Mouse (Mus musculus) MN1 (cell line): ENCODE measurements around the gene Psma6.

Experiments
- DNase-seq: peaks from one replicate; pipeline ENCODE4 v3.0.0-alpha.2; 2016; ENCODE audit warnings: low spot score

The Psma6 gene

GRCm38 (mm10) chr12:55463992-55464845 is 80.2 kb downstream of the Psma6 start:
- peak; percentile 94 for DNase-seq

DNA sequence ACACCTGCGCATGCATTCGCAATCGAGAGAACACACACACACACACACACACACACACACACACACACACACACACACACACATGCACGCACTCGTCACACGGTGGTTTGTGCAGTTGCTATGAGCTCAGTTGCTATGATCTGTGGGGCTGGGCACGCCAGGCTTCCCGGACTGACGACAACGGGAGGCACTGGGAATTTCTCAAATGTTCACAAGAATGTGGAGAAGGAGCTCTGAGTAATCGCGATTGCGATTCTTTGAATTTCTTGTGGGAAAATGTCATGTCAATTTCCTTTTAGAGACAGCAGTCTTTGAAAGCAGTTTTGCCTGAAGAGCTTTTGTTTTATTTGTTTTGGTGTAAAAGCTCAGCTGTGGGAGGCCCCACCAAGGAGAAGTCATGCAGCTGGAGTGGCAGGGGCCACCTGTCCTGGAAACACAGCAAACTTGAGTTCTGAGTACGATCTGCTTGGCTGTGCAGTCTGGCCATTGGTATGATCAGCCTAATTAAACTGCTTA is 80.9 kb downstream of the Psma6 start:
- peak; percentile 91 for DNase-seq

DNA sequence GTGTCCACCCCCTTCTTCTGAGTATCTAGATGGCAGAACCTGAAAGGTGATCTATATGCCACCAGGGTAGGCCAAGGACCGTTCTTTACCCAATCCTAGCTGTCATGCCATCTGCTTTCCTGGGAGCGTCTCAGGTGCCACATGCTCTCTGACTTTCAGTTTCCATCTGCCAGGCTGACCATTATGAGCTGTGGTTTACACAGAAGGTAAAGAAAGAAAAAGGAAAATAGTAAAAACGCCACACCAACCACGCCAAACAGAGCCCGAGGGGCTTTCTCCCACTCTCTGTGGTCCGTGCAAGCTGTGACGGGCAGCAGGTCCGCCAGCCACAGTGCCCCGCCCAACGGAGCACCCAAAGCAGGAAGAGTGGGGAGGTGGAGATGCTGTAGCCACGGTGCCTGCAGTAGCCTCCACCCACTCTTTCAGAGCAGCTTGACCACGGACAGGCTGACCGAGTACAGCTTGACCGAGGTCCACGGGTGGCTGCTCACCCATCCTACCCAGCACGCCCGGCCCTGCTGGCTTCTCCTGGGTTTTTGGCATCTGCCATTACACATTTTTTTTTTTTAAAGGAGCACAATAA is 81.5 kb downstream of the Psma6 start:
- DNase-seq: peak; percentile 83

DNA sequence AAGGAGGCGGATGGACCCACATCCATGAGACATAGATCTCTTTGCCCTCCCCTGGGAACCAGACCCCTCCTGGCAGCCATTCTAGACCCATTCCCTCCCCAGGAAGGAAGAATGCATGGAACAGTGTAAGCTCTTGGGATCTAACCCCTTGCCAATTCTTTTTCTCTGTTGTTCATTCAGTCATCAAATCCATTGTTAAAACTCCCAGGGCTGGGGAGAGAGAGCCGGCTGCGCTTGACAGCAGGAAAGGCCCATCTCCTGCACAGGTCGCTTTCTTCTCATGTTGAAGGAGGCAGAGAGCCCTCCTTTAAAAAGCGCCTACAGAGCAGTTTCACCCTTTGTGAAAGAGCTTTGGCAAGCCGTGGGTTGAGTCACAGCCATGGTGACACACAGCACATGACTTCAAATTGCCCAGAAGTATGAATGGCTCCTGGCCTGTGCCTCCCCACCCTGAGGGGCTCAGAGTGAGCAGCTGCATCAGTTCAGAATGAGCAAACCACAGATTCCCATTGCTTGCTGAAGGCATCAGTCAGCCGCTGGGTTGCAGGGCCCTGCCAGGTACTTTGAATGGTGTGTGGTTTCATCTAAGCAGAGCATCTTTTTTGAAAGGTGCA is 82.2 kb downstream of the Psma6 start:
- peak; percentile 71 for DNase-seq

GRCm38 (mm10) chr12:55466816-55467215 is 82.8 kb downstream of the Psma6 start:
- DNase-seq: peak; percentile 56

- DNase-seq: no peak
Measured at GRCm38 (mm10) chr12:55467331-55468180, 83.5 kb downstream of the Psma6 start.
